Mouse (Mus musculus): ENCODE measurements around the gene Gm19426.

DNA sequence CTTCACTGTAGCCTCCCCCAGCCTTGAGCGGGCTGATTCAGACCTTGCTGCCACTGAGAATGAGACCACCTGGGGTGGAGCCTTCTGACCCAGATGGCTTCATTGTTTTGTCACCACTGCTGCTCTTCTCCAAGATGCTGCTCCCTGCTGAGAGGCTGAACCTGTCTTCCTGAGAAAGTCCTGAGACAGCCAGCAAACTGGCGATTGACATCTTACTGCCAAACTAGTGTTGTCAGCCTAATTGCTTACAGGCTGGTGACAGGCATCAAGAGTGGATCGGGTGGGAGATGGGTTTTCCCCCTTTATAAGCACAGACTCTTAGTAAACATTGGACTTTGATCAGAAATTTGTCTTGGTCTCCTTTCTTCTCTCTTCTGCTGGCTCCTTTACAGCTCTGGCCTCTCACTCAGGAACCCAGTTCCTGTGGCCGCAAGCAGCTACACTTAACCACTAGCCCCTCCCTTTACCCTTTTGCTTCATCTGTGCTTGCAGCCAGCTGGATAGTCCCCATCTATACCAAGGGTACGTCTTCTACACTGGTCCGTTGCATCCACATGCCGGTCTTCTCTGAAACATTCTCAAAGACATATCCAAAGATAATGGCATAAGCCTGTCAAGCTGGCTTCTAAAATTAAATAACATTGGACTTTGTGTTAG is 13.7 kb upstream of the Gm19426 start:
- TF ChIP-seq EP300 (IDR thresholded peaks at IDR 0.05; ENCODE audit: insufficient read depth, low read depth, low read length) (0 out of 2 replicates have a peak, but pooled peaks have one; percentile 38), CTCF (IDR thresholded peaks at IDR 0.05; ENCODE audit: low read depth, low read length) (no peak)
